Mouse (Mus musculus) v-Abl transformed pro-B cells (cell line): ENCODE data around the gene Olfr177.

ENCODE experiments used
- in situ Hi-C, 2 experiments: fragments of 400-800 bp; cut with MboI; formaldehyde crosslinking; loops; one replicate each; pipeline ENCODE4 v1.15.1; 2025; ENCODE audit not compliant: unreplicated experiment in 2 of 2

The Olfr177 gene

DNA sequence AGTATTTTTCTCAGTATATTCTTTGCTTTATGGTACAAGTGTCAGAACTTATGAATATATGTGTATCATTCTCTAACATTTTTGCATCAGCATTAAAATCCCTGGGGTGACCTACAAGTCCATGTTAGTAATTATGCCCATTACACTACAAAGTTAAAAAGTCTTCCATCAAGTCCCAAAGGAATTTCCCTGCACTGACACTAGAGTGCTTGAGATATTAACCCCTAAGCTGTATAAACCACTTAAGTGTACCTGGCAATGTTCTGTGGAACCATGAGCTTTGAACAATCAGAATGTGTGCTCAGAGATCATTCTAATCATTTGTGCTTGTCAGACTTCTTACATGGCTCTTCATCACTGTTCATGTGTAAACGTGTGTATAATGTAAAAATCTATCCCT, at the start of gene Olfr177:
Gene Olfr177 (minus strand): TSS at position 101 of the 400 bp plus-strand sequence.
- in situ Hi-C loops: no loop called here

DNA sequence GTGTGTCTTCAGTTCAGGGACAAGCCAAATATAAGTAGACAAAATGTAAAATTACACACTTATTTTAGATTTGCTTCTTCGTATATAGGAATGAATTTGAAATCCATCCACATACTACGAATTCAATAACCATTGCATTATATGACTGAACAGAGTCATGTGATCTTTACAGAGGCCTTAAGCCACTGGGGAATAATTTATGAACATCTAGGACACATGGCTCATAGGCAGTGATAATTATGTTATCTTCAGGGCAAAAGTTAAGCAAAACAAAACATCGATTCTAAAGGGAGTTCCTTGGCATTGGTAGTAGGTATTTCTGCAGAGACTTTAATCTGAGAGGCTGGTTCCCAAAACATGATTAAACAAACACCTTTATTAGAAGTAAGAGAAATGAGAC, 17.4 kb upstream of the Olfr177 start, which contains the start of gene Olfr178:
Gene Olfr178 (minus strand): TSS at position 101 of the 400 bp plus-strand sequence.
- in situ Hi-C loops: no loop called here

DNA sequence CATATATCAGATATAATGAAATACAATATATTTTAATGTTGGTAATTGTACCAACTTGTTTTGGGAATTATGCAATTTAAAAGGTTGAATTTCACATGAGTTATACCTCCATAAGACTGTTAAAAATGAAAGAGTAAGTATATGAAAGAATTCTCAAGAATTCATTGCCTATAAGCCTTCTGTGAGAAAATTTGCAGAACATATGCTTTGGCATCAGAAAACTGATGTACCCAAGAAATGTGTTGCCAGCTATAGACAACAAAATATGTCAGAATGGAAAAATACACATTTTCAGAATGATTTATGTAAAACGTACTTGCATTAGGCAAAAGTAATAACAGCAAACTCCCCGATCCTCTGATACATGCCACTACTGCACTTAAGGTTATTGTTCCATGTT, 9.8 kb upstream of the Olfr177 start:
- in situ Hi-C loops: no loop called here

DNA sequence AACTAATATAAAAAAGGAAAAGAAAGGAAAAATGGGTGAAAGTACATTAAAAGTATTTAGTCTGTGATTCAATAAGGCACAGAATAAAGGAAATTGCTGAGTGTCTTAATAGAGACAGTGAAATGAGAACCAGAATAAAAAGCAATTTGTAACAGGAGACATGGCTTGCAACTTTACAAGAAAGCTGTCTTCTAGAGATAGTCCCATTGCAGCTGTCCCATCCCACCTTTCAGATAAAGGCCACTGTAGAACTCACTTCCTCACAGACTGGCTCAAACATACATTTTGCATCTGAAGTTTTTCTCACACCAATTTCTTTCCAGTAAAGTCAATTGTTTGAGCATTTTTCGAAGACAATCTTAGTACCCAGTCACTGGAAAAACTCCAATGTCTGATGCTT, 13.1 kb downstream of the Olfr177 start:
- in situ Hi-C loops: no loop called here

DNA sequence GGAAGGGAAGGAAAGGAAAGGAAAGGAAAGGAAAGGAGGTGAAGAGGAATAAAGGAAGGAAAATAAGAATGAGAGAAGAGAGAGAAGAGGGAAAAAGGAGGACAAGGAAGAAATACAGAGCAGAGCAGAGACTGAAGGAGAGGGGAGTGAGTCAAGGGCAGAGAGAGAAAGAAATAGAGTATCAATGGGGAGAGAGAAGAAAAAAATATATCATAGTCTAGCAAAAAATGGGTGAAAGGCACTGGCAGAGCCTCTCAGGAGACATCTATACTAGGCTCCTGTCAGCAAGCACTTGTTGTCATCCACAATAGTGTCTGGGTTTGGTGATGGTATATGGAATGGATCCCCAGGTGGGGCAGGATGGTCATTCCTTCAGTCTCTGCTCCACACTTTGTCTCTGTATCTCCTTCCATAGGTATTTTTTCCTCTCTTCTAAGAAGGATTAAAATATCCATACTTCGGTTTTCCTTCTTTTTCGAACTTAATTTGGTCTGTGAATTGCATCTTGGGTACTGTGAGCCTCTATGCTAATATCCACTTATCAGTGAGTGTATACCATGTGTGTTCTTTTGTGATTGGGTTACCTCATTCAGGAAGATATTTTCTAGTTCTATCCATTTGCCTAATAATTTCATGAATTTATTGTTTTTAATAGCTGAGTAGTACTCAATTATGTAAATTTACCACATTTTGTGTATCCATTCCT, 14.4 kb downstream of the Olfr177 start:
- in situ Hi-C loops: no loop called here

DNA sequence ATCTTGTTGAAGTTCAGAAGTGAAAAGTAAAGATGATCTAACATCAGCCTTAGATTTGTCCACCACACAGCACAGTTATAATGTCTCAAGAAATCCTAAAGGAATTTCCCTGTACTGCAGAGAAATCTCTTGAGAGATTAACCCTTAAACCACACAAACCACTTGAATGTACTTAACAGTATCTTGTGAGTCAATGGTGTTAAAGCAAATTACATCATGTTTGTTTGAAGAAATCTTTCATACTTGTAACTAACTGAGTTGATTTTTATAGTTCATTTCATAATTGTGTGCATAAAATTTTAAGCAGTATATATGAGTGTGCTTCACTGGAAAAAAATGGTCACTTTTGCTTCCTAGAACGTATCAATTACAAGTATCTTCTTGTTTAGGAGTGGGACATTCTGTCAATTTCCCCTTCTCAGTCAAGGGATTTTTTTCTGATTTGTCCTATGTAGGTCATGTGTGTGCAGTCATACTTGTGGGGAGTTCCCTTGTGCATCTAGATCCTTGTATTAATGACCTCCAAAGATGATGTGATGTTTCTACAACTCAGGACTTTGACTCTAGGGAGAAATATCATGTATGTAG, 47.7 kb downstream of the Olfr177 start, which contains the start of gene Olfr175-ps1:
Gene Olfr175-ps1 (minus strand): TSS at position 51 of the 588 bp plus-strand sequence.
- in situ Hi-C loops: no loop called here
